Mouse (Mus musculus) cortical plate, adult 2 months (tissue): ENCODE measurements around the gene Rnf133. TPM values are rescaled to one million over a fixed set of nuclear protein-coding genes. Genes with fewer than 3 reads are reported as not detected.

ENCODE experiments used
- H3K27ac ChIP-seq: fragments of 200-500 bp; 2 replicates; pipeline ENCODE4 v1.5.1; 2012; ENCODE audit warnings: low read length, control low read depth, inconsistent platforms; ENCODE audit not compliant: insufficient read depth
- H3K4me1 ChIP-seq: fragments of 200-500 bp; 2 replicates; pipeline ENCODE4 v1.6.1; 2011; ENCODE audit warnings: low read length; ENCODE audit not compliant: control insufficient read depth, insufficient read depth
- H3K4me3 ChIP-seq: fragments of 200-500 bp; 2 replicates; pipeline ENCODE4 v1.5.1; 2011; ENCODE audit warnings: mild to moderate bottlenecking, low read length, control low read depth; ENCODE audit not compliant: insufficient read depth
- CTCF ChIP-seq: fragments of 200-500 bp; IDR thresholded peaks from 2 replicates; pipeline ENCODE4 v1.5.1; 2011; ENCODE audit warnings: mild to moderate bottlenecking, control low read depth, low read length; ENCODE audit not compliant: insufficient read depth; ENCODE audit errors: extremely low read depth
- POLR2A ChIP-seq: fragments of 200-500 bp; IDR thresholded peaks from 2 replicates; pipeline ENCODE4 v1.6.1; 2011; ENCODE audit warnings: mild to moderate bottlenecking, low read length, control low read depth; ENCODE audit not compliant: insufficient read depth; ENCODE audit errors: extremely low read depth
- polyA plus RNA-seq: library from polyadenylated mRNA; depleted of rRNA; stranded (reverse); fragments of >200 nt; gene quantifications from 2 replicates; pipeline ENCODE4 v1.2.3, GENCODE M21; 2012; rRNA removed

The Rnf133 gene
- polyA plus RNA-seq = 0.17 and 0.29 TPM in 2 replicates

GRCm38 (mm10) chr6:23650205-23650604 lies at the start of gene Rnf133:
Rnf133 (minus strand) TSS chr6:23650305.
- Histone ChIP-seq H3K4me1 (no peaks in the 10 kb centered on the region), H3K4me3 (no peak within 1 kb of the TSS), H3K27ac (no peak within 1 kb of the TSS)
- TF ChIP-seq CTCF (no peak), POLR2A (no peak)

GRCm38 (mm10) chr6:23678172-23678571 lies 28.1 kb upstream of the Rnf133 start:
- TF ChIP-seq CTCF (no peak), POLR2A (no peak)
- Histone ChIP-seq H3K4me1 (no peaks in the 10 kb centered on the region), H3K27ac (no peak overlapping the region), H3K4me3 (no peak overlapping the region)

- H3K27ac ChIP-seq = no peak within 1 kb of the TSS
- H3K4me1 ChIP-seq = no peaks in the 10 kb centered on the region
- TF ChIP-seq CTCF (no peak), POLR2A (no peak)
- H3K4me3 ChIP-seq = no peak within 1 kb of the TSS
Observed at GRCm38 (mm10) chr6:23655036-23655435, 4.9 kb upstream of the Rnf133 start, which contains the start of gene Rnf148. Rnf148 (minus strand) TSS chr6:23655136.

GRCm38 (mm10) chr6:23648732-23649131 lies 1.4 kb downstream of the Rnf133 start:
- Histone ChIP-seq H3K27ac (no peak overlapping the region), H3K4me1 (no peaks in the 10 kb centered on the region), H3K4me3 (no peak overlapping the region)
- TF ChIP-seq CTCF (no peak), POLR2A (no peak)

GRCm38 (mm10) chr6:23647627-23648247 lies 2.4 kb downstream of the Rnf133 start:
- Histone ChIP-seq H3K4me3 (no peak overlapping the region), H3K4me1 (no peaks in the 10 kb centered on the region)

GRCm38 (mm10) chr6:23637081-23637480 lies 13.0 kb downstream of the Rnf133 start:
- no peaks in the 10 kb centered on the region for H3K4me1 ChIP-seq
- H3K4me3 ChIP-seq = no peak overlapping the region
- H3K27ac ChIP-seq = no peak overlapping the region
- no peak for TF ChIP-seq POLR2A
- TF ChIP-seq CTCF = no peak

More at GRCm38 (mm10) chr6:23647627-23648247, 2.4 kb downstream of the Rnf133 start:
- TF ChIP-seq POLR2A (no peak), CTCF (no peak)
- no peak overlapping the region for H3K27ac ChIP-seq

GRCm38 (mm10) chr6:23635208-23635607 lies 14.9 kb downstream of the Rnf133 start:
- Histone ChIP-seq H3K27ac (no peak overlapping the region), H3K4me1 (no peaks in the 10 kb centered on the region), H3K4me3 (no peak overlapping the region)
- TF ChIP-seq POLR2A = no peak

GRCm38 (mm10) chr6:23634016-23634415 lies 16.1 kb downstream of the Rnf133 start:
- no peak overlapping the region for H3K4me3 ChIP-seq
- H3K27ac ChIP-seq = no peak overlapping the region
- no peaks in the 10 kb centered on the region for H3K4me1 ChIP-seq
- no peak for TF ChIP-seq POLR2A
- no peak for TF ChIP-seq CTCF

- Histone ChIP-seq H3K4me3 (no peak overlapping the region), H3K27ac (no peak overlapping the region), H3K4me1 (no peaks in the 10 kb centered on the region)
- TF ChIP-seq CTCF = no peak
- TF ChIP-seq POLR2A = no peak
Observed at GRCm38 (mm10) chr6:23630465-23630864, 19.6 kb downstream of the Rnf133 start.

Other genes with a start within 250 kb of the Rnf133 start
- 0.19 and 0.40 TPM in 2 replicates for gene Rnf148, start 4.8 kb upstream of the Rnf133 start, polyA plus RNA-seq
- 40.9 and 45.5 TPM in 2 replicates for gene Cadps2, start 189.1 kb upstream of the Rnf133 start, polyA plus RNA-seq